Comparison of ENCODE assay signal across 10 mouse cellular contexts in genomic region chr19:3674122-3674855, GRCm38 (mm10). TPM values are rescaled to one million over a fixed set of nuclear protein-coding genes. Genes with fewer than 3 reads are reported as not detected.
DNase-seq lines count a peak whose midpoint lies in the region; ATAC-seq lines count a peak whose summit lies in the region.
"Had no signal": no experiment of that assay in that cellular context is flagged by ENCODE, and none has a peak within 500 bp of the region (broad histone marks: within the 10 kb centered on the region; RNA-seq: fewer than 3 reads in every experiment).

No protein-coding gene starts in this region.

- H3K4me1 ChIP-seq in hindbrain, embryonic 16.5 days (ENCODE audit: control insufficient read depth, insufficient read depth, low read depth, low read length), result no peaks in the 10 kb centered on the region; the same call in 1 of the 2 replicates
- H3K4me1 ChIP-seq: hindbrain, embryonic 15.5 days had no signal

- peak; percentile 74 for DNase-seq in heart, adult 8-10 months (ENCODE audit: low spot score)
- no peak for DNase-seq in heart, postnatal 4 days
- DNase-seq in gastrocnemius, postnatal 14 days, result peak; percentile 59
- DNase-seq in kidney, postnatal 10 days, result peak; percentile 52
- peak; percentile 54 to 67 for DNase-seq in lung, postnatal 4 days
- no peak for DNase-seq in cerebellum, postnatal 14 days
- DNase-seq in spleen, postnatal 4 days (ENCODE audit: low spot score in 2 of 2), result no peak

- no peaks in the 10 kb centered on the region for H3K36me3 ChIP-seq in hindbrain, embryonic 16.5 days (ENCODE audit: control insufficient read depth, insufficient read depth, low read length)
- H3K36me3 ChIP-seq: hindbrain, embryonic 15.5 days had no signal

- no peak overlapping the region for H3K9ac ChIP-seq in hindbrain, embryonic 16.5 days (ENCODE audit: low read depth, low read length)
- H3K9ac ChIP-seq: hindbrain, embryonic 15.5 days had no signal

- no peak for ATAC-seq in hindbrain, embryonic 16.5 days

- WGBS in hindbrain, embryonic 16.5 days, result 81% methylated on average over 8 of the region's 8 CpGs

- H3K4me2 ChIP-seq in hindbrain, embryonic 16.5 days (ENCODE audit: low read length), result no peak overlapping the region
- H3K4me2 ChIP-seq: hindbrain, embryonic 15.5 days had no signal

- intact Hi-C loops in gastrocnemius, postnatal 14 days (cut with DNase I; ENCODE audit: low total_unique reads), result no loop called here

- H3K27ac ChIP-seq in hindbrain, embryonic 16.5 days (ENCODE audit: low read depth, low read length), result no peak overlapping the region
- H3K27ac ChIP-seq: forebrain, embryonic 10.5 days; hindbrain, embryonic 15.5 days had no signal

- H3K27me3 ChIP-seq in hindbrain, embryonic 16.5 days (replicated peaks; ENCODE audit: control insufficient read depth, insufficient read depth, low read length), result no peaks in the 10 kb centered on the region
- H3K27me3 ChIP-seq: hindbrain, embryonic 15.5 days had no signal

- no peaks in the 10 kb centered on the region for H3K9me3 ChIP-seq in hindbrain, embryonic 16.5 days (ENCODE audit: control insufficient read depth, low read length)
- H3K9me3 ChIP-seq: hindbrain, embryonic 15.5 days had no signal

- no peak overlapping the region for H3K4me3 ChIP-seq in hindbrain, embryonic 16.5 days (ENCODE audit: low read length)
- H3K4me3 ChIP-seq: forebrain, embryonic 10.5 days; hindbrain, embryonic 15.5 days had no signal

RNA-seq across cellular contexts. Expression of gene Lrp5, which starts 12.1 kb away (rescaled TPM):
- 10 to 100 TPM; 48.9 to 52.9 (median 50.7) TPM for total RNA-seq in heart, adult 8-10 months (2022)
- total RNA-seq in heart, postnatal 4 days (2021), result 10 to 100 TPM; 43.1 to 46.0 TPM
- 10 to 100 TPM; 33.0 to 39.3 TPM for total RNA-seq in gastrocnemius, postnatal 14 days (2021)
- polyA plus RNA-seq in hindbrain, embryonic 16.5 days (2015; fragmentation: Nextera tagmentation; extraction: Ambion mirVana), result 1.3 and 1.5 TPM in 2 replicates

RNA-seq across cellular contexts. Expression of gene 1810055G02Rik, which starts 33.8 kb away (rescaled TPM):
- 1 to 10 TPM; 5.5 to 8.2 (median 6.5) TPM for total RNA-seq in heart, adult 8-10 months (2022)
- total RNA-seq in heart, postnatal 4 days (2021), result 10 to 100 TPM; 17.5 to 18.3 TPM
- 10 to 100 TPM in 1 of 2 experiments, 1 to 10 TPM in 1; 9.7 to 15.9 TPM for total RNA-seq in gastrocnemius, postnatal 14 days (2021)
- polyA plus RNA-seq in hindbrain, embryonic 16.5 days (2015; fragmentation: Nextera tagmentation; extraction: Ambion mirVana), result 42.1 and 44.8 TPM in 2 replicates

Comparison
In these comparisons a context has a peak if more than half of its experiments do, and no peak if none do; other contexts are left out.
1. DNase-seq: peak in heart, adult 8-10 months (single experiment), gastrocnemius, postnatal 14 days (single experiment), kidney, postnatal 10 days (single experiment) and lung, postnatal 4 days (2 of 2); none in heart, postnatal 4 days (single experiment), cerebellum, postnatal 14 days (0 of 2) and spleen, postnatal 4 days (0 of 2).